Mouse (Mus musculus) thymus, postnatal 4 days (tissue): ENCODE results near the gene Pla2g6.

ENCODE experiments used
- DNase-seq: peaks from one replicate; pipeline ENCODE4 v3.0.0; 2021

Pla2g6 gene

DNA sequence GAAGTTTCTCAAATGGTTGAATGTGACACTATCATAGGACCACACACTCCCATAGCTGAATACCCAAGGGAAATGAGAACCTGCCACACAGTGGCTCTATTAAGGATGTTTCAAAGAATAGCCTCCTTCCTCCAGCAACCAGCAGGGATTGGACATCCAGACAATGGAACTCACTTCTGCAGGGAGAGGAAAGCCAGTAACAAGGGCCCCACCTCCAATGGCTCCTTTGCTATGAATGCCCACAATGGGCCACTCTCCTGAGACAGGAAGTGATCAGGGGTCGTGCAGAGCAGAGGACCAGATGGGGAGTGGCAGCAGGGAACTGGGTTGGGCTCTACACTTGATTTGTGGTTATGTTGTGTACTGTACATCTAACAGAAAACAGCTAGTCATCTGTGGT, 59.7 kb downstream of the Pla2g6 start:
- no peak for DNase-seq

GRCm38 (mm10) chr15:79265384-79265783, 62.8 kb downstream of the Pla2g6 start:
- DNase-seq = no peak

GRCm38 (mm10) chr15:79263726-79264125, 64.5 kb downstream of the Pla2g6 start:
- DNase-seq = no peak

- no peak for DNase-seq
These were observed 65.3 kb downstream of the Pla2g6 start for GRCm38 (mm10) chr15:79262786-79263309.

DNA sequence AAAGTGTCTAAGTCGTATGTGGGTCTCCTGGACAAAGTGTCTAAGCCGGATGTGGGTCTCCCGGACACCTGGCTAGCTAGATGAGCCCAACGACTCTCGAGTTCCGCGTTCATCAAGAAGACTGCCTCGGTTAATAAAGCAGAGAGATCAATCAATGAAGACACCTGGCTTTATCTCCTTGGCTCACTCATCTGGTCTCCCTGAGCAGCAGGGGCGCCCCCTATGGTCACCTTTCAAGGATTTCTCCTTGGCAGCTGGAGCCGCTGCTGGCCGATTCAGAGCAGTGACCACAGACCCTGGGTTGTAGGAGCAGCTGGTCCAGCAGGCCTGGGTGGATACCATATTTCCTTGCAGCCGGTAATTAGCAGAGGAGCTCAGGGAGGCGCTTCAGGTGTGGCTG, 65.8 kb downstream of the Pla2g6 start:
- DNase-seq = peak; percentile 73

GRCm38 (mm10) chr15:79261757-79262156, 66.4 kb downstream of the Pla2g6 start:
- DNase-seq = peak; percentile 50

GRCm38 (mm10) chr15:79261095-79261725, 67.0 kb downstream of the Pla2g6 start:
- peak; percentile 58 for DNase-seq

- DNase-seq = no peak
These were observed 69.7 kb downstream of the Pla2g6 start for GRCm38 (mm10) chr15:79258521-79258920.

DNA sequence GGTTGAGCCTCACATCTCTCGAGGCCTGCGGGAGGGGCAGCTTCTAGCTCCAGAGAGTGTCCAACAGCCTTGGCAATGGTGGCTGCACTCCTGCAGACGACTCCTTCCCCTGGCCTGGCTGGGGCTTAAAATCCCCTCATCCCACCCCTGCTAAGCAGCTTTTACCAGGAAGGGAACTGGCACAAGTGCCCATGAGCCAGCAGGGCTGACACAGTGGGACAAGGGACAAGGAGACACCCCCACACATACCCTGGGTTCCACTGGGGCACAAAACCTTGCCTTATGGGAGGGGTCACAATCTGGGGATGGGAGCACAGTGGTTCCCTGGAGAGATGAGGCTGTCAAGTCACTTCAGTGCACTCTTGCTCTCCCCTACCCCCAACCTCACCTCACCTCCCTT, 73.5 kb downstream of the Pla2g6 start, which contains the start of gene Slc16a8:
Slc16a8 (minus strand) TSS at position 101 of the 400 bp plus-strand sequence.
- no peak for DNase-seq

GRCm38 (mm10) chr15:79252580-79252979, 75.6 kb downstream of the Pla2g6 start:
- DNase-seq = no peak

- DNase-seq = peak; percentile 54
These were observed 76.3 kb downstream of the Pla2g6 start for GRCm38 (mm10) chr15:79251781-79252491.

GRCm38 (mm10) chr15:79251168-79251567, 77.0 kb downstream of the Pla2g6 start:
- DNase-seq = no peak

- no peak for DNase-seq
These were observed 78.0 kb downstream of the Pla2g6 start for GRCm38 (mm10) chr15:79250236-79250635.

GRCm38 (mm10) chr15:79245321-79245720, 82.9 kb downstream of the Pla2g6 start:
- DNase-seq = no peak

DNA sequence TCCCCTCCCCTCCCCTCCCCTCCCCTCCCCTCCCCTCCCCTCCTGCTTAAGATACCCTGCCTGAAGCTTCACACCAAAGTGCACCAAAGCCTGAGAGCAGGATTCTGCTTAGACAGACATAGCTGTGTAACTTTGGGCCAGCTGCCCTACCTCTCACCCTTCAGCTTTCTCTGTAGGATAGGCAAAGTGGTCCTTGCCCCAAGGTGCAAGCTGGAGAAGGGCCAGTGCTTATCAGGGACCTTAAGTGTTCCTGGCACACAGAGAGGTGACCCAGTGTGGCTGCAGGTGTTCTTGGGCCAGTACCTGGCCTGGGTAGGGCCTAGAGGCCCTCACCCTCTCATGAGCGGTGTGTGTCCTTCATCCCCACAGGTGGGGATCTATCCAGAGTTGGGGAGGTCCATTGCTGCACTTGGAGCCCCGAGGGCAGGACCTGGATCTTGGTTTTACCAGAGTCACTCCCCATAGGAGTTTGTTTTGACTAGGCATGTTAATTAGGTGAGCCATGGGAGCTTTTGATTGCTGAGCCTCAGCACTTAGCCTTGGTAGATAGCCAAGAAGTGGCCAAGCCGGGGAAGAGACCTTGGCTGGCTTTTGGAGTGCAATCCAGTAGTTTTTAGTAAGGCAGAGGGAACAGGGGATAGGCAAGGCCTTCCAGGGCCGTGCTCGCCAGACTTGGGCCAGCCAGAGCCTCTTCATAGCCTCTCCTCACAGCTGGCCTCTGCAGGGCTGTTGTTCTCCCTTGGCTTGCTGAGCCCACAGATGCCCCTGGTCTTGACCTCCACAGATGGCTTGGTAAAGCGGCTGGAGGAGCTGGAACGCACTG, 83.9 kb downstream of the Pla2g6 start:
- no peak for DNase-seq

DNA sequence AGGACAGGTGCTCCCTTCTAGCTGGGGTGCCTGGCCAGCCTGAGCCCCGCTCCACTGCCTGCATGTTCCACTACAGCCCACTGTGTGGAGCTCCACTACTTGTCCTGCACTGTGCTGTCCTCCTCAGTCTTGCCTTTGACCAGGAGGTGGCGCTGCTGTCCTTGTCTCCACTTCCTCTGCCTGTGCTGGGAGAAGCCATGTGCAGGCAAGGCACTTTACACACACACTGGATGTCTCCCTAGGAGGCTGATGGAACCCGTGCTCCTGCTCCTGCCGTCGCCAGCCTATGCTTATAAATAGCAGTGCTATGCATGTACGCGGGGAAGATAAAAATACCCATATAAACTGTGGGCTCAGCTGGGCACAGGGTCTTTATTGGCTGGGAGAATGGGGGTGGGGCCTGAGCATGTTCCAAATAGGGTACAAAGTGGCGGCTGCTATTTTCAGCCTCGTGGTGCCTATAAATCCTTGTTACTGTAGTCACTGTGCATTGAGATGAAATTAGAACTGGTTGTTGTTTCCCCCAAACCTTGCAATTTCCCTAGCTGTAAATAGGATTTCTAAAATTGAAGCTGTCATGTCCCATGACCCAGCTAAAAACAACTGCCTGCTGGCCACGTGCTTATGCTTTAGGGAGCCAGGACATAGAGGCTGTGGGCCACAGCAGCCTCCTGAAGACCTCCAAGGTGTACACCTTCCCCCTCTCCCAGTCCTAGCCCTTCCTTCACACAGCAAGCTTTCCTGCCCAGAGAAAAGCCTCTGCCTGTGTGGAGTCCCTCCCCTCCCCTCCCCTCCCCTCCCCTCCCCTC, 84.8 kb downstream of the Pla2g6 start:
- DNase-seq = peak; percentile 97

GRCm38 (mm10) chr15:79242574-79243233, 85.5 kb downstream of the Pla2g6 start:
- DNase-seq = no peak

DNA sequence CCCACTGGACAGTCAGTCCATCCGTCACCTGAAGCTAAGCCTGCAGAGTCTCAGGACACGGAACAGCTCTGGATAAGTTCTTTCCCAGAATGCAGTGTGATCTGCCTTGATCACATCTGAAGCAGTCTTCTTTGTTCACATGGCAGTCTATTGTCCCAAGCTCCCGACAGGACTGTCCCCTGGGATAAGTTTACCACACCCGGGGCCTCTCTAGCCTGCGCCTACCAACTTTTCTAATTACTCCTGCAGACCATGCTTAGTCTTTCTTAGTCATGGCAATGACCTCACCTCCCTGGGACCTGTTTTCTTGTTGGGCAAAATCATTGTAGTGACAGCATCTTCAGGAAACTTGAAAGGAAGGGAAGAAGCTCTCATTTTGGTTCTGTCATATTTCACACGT, 90.2 kb downstream of the Pla2g6 start:
- DNase-seq = no peak
